Mouse (Mus musculus) liver, postnatal 0 days (tissue): ENCODE measurements around the gene Drc1.

ENCODE experiments used
- CTCF ChIP-seq: sonication (generic); IDR thresholded peaks from 2 replicates; pipeline ENCODE4 v1.5.1; 2016; ENCODE audit warnings: antibody characterized with exemption, low read depth
- EP300 ChIP-seq: IDR thresholded peaks from 2 replicates; pipeline ENCODE4 v1.6.1; 2016; ENCODE audit warnings: antibody characterized with exemption, low read depth, mild to moderate bottlenecking

- TF ChIP-seq CTCF = no peak
- no peak for TF ChIP-seq EP300
These were observed 40.6 kb upstream of the Drc1 start for GRCm38 (mm10) chr5:30240552-30240951.
